Mouse (Mus musculus): Measurements from ENCODE around the gene Nkain2. TPM values are rescaled to one million over a fixed set of nuclear protein-coding genes. Genes with fewer than 3 reads are reported as not detected.
"Not testable (repeated sequence)": the region's sequence is repeated elsewhere in the genome, so short reads cannot be mapped to it uniquely, and the experiment has no call there.

The Nkain2 gene
- total and polyA plus RNA-seq, 3 experiments: 0.16 TPM; not detected in 2

DNA sequence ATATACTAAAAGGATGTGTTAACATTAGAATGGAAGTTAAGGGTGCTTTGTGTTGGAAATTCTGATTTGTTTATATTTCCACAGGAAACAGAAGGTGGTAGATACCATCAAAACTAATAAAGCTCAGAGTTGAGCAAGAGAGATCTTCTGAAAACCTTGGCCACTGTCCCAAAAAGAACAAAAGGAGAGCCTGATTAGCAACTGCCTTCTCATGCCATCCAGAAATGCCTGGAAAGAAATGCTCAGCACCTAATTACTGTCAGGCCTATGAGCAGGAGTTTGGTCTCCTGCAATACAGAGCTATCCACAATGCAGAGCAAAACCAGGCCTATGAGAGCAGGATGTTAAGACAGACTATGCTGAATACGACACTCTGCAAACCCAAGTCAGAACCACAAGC lies 897.1 kb downstream of the Nkain2 start:
- Histone ChIP-seq H3K9me3 (replicated peaks) (no peaks in the 10 kb centered on the region), H3K27me3 (ENCODE audit: insufficient read depth, low read length) (no peaks in the 10 kb centered on the region), H3K36me3 (replicated peaks) (no peaks in the 10 kb centered on the region), H3K4me1 (ENCODE audit: insufficient read depth, low read depth, low read length) (no peaks in the 10 kb centered on the region), H3K4me3 (ENCODE audit: low read depth, low read length) (no peak overlapping the region)
- no peak for TF ChIP-seq CTCF (IDR thresholded peaks at IDR 0.05; ENCODE audit: low read depth, low read length)
- TF ChIP-seq GATA1 (IDR thresholded peaks at IDR 0.05; ENCODE audit: borderline replicate concordance, low read length): no peak
- no peak for TF ChIP-seq TAL1 (conservative IDR thresholded peaks at IDR 0.05; ENCODE audit: low read depth, low read length)
- no peak for TF ChIP-seq GATA2 (IDR thresholded peaks at IDR 0.05; ENCODE audit: borderline replicate concordance, low read depth, low read length)
- TF ChIP-seq POLR2AphosphoS5 (IDR thresholded peaks at IDR 0.05; ENCODE audit: insufficient replicate concordance, low read depth, low read length): no peak
- ATAC-seq (ENCODE audit: extremely low read depth, insufficient number of reproducible peaks, low FRiP score, poor library complexity, severe bottlenecking) (no peak), DNase-seq (ENCODE audit: low spot score) (no peak)

DNA sequence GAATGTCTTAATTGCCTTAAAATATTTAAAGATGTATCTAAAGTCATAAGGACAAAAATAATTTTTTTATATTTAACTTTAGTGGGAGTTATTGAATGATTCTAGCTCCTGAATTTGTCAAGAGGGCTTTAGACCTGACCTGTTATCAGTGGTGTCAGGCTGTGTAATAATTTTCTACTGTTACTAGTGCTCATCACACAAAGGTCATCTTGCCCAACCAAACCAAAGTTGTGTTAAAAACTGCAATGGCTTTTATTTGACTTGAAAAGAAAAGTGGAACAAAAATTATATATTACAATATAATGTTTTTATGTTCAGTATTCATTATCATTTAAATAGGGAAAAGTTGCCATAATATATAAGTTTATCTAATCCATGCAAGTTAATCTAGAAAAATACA lies 911.9 kb downstream of the Nkain2 start:
- no peaks in the 10 kb centered on the region for H3K9me3 ChIP-seq (replicated peaks)
- ATAC-seq (ENCODE audit: extremely low read depth, insufficient number of reproducible peaks, low FRiP score, poor library complexity, severe bottlenecking): no peak
- no peaks in the 10 kb centered on the region for H3K36me3 ChIP-seq (replicated peaks)
- H3K4me1 ChIP-seq (ENCODE audit: insufficient read depth, low read depth, low read length): no peaks in the 10 kb centered on the region
- no peaks in the 10 kb centered on the region for H3K27me3 ChIP-seq (ENCODE audit: insufficient read depth, low read length)
- TF ChIP-seq GATA1 (IDR thresholded peaks at IDR 0.05; ENCODE audit: borderline replicate concordance, low read length) (no peak), CTCF (IDR thresholded peaks at IDR 0.05; ENCODE audit: low read depth, low read length) (no peak), TAL1 (conservative IDR thresholded peaks at IDR 0.05; ENCODE audit: low read depth, low read length) (no peak), GATA2 (IDR thresholded peaks at IDR 0.05; ENCODE audit: borderline replicate concordance, low read depth, low read length) (no peak), POLR2AphosphoS5 (IDR thresholded peaks at IDR 0.05; ENCODE audit: insufficient replicate concordance, low read depth, low read length) (no peak)
- H3K4me3 ChIP-seq (ENCODE audit: low read depth, low read length): no peak overlapping the region
- no peak for DNase-seq (ENCODE audit: low spot score)

DNA sequence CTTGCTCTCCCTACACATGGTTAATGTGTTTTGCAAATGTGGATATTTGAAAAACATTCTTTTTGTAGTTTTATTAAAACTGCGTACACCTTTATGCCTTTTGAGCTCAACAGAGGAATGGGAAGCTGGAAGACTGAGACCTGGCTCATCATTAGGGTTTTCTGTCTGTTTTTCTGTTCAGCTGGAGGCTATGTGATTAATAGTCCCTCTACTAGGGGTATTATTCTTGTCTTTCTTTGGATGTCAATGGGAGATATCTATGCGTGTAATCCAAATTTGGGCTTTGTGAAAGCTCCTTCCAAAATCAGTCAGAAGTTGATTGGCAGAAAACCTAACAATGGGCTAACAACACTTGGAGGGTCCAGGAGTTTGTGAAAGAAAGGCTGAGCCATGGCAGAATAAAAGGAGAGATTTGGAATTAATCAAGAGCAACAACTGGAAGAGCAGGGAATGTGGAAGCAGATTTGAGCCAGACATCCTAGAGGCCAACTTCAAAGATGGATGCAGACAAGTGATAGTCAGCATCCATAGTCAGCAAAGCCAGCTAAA lies 943.0 kb downstream of the Nkain2 start:
- Histone ChIP-seq H3K9me3 (replicated peaks) (no peaks in the 10 kb centered on the region), H3K4me1 (ENCODE audit: insufficient read depth, low read depth, low read length) (no peaks in the 10 kb centered on the region), H3K4me3 (ENCODE audit: low read depth, low read length) (no peak overlapping the region), H3K27me3 (ENCODE audit: insufficient read depth, low read length) (no peaks in the 10 kb centered on the region), H3K36me3 (replicated peaks) (no peaks in the 10 kb centered on the region)
- ATAC-seq (ENCODE audit: extremely low read depth, insufficient number of reproducible peaks, low FRiP score, poor library complexity, severe bottlenecking) (no peak), DNase-seq (ENCODE audit: low spot score) (no peak)
- TF ChIP-seq CTCF (IDR thresholded peaks at IDR 0.05; ENCODE audit: low read depth, low read length): no peak
- no peak for TF ChIP-seq POLR2AphosphoS5 (IDR thresholded peaks at IDR 0.05; ENCODE audit: insufficient replicate concordance, low read depth, low read length)
- no peak for TF ChIP-seq TAL1 (conservative IDR thresholded peaks at IDR 0.05; ENCODE audit: low read depth, low read length)
- TF ChIP-seq GATA2 (IDR thresholded peaks at IDR 0.05; ENCODE audit: borderline replicate concordance, low read depth, low read length): no peak
- no peak for TF ChIP-seq GATA1 (IDR thresholded peaks at IDR 0.05; ENCODE audit: borderline replicate concordance, low read length)

DNA sequence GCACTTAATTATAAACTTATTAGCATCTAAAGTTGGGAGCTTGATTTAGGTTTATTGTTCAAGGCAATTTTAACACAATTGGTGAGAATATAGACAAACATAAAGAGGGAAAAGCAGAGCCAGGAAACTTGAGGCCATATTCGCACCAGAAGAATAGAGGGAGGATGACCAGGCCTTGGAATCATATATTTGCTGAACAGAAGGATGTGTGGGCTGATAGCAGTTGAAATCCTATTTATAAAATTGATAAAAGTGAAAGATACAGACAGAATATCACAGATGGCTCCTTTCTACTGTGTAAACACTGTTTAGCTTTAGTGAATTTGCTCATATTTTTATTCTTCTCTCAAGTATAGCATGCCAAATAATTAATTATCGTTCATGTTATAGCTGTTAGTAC lies 958.3 kb downstream of the Nkain2 start:
- TF ChIP-seq POLR2AphosphoS5 (IDR thresholded peaks at IDR 0.05; ENCODE audit: insufficient replicate concordance, low read depth, low read length) (no peak), GATA1 (IDR thresholded peaks at IDR 0.05; ENCODE audit: borderline replicate concordance, low read length) (no peak), CTCF (IDR thresholded peaks at IDR 0.05; ENCODE audit: low read depth, low read length) (no peak), TAL1 (conservative IDR thresholded peaks at IDR 0.05; ENCODE audit: low read depth, low read length) (no peak), GATA2 (IDR thresholded peaks at IDR 0.05; ENCODE audit: borderline replicate concordance, low read depth, low read length) (no peak)
- no peaks in the 10 kb centered on the region for H3K36me3 ChIP-seq (replicated peaks)
- ATAC-seq (ENCODE audit: extremely low read depth, insufficient number of reproducible peaks, low FRiP score, poor library complexity, severe bottlenecking) (no peak), DNase-seq (ENCODE audit: low spot score) (no peak)
- H3K9me3 ChIP-seq (replicated peaks): no peaks in the 10 kb centered on the region
- H3K4me3 ChIP-seq (ENCODE audit: low read depth, low read length): no peak overlapping the region
- H3K4me1 ChIP-seq (ENCODE audit: insufficient read depth, low read depth, low read length): no peaks in the 10 kb centered on the region
- H3K27me3 ChIP-seq (ENCODE audit: insufficient read depth, low read length): no peaks in the 10 kb centered on the region

DNA sequence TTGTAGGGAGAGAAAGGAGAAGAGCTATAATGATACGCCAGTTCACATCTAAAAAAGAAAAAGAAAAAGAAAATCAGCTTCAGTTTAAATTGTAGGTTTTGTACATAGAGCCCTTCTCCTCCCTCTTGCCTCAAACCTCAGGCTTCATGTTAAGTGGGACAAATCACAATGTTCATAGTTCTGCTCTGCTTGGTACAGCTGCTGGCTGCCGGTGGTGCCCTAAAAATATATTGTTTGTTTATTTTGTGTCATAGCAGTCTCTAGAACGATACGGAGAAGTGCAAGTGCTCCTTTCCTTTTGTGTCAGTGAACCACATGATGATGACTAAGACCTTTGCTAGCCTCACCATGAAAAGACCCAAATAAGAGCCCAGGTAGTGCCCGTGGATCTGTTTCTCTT lies 962.6 kb downstream of the Nkain2 start:
- DNase-seq (ENCODE audit: low spot score) (no peak), ATAC-seq (ENCODE audit: extremely low read depth, insufficient number of reproducible peaks, low FRiP score, poor library complexity, severe bottlenecking) (no peak)
- Histone ChIP-seq H3K4me3 (ENCODE audit: low read depth, low read length) (no peak overlapping the region), H3K9me3 (replicated peaks) (no peaks in the 10 kb centered on the region), H3K27me3 (ENCODE audit: insufficient read depth, low read length) (no peaks in the 10 kb centered on the region), H3K36me3 (replicated peaks) (no peaks in the 10 kb centered on the region), H3K4me1 (ENCODE audit: insufficient read depth, low read depth, low read length) (no peaks in the 10 kb centered on the region)
- TF ChIP-seq TAL1 (conservative IDR thresholded peaks at IDR 0.05; ENCODE audit: low read depth, low read length): no peak
- no peak for TF ChIP-seq POLR2AphosphoS5 (IDR thresholded peaks at IDR 0.05; ENCODE audit: insufficient replicate concordance, low read depth, low read length)
- TF ChIP-seq GATA2 (IDR thresholded peaks at IDR 0.05; ENCODE audit: borderline replicate concordance, low read depth, low read length): no peak
- TF ChIP-seq CTCF (IDR thresholded peaks at IDR 0.05; ENCODE audit: low read depth, low read length): no peak
- no peak for TF ChIP-seq GATA1 (IDR thresholded peaks at IDR 0.05; ENCODE audit: borderline replicate concordance, low read length)

DNA sequence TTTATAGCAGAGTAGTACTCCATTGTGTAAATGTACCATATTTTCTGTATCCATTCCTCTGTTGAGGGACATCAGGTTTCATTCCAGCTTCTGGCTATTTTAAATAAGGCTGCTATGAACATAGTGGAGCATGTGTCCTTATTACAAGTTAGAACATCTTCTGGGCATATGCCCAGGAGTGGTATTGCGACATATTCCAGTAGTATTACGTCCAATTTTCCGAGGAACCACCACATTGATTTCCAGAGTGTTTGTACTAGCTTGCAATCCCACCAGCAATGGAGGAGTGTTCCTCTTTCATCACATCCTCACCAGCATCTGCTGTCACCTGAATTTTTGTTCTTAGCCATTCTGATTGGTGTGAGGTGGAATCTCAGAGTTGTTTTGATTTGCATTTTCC lies 969.4 kb downstream of the Nkain2 start:
- not testable (repeated sequence) for H3K27me3 ChIP-seq (ENCODE audit: insufficient read depth, low read length); H3K9me3 ChIP-seq (replicated peaks); H3K36me3 ChIP-seq (replicated peaks); H3K4me3 ChIP-seq (ENCODE audit: low read depth, low read length); ATAC-seq (ENCODE audit: extremely low read depth, insufficient number of reproducible peaks, low FRiP score, poor library complexity, severe bottlenecking); DNase-seq (ENCODE audit: low spot score); H3K4me1 ChIP-seq (ENCODE audit: insufficient read depth, low read depth, low read length)

DNA sequence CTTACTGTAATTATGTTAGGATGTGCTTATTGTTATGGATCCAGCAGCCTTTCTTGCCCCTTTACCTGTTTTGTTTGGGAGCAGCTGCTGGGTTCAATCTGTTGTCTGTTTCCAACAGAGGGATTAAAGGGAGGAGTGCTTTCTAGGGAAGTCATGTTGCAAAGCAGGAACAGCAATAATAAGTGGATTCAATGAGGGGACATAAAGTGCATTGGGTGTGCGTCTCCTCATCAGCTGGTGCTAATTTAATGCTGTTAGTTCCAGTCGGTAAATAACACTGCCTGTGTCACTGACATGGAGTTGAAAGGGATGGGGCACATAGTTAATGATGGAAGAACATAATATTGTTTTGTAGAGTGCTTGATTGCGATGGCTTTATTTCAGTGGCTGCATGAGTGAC lies 982.8 kb downstream of the Nkain2 start:
- no peak overlapping the region for H3K4me3 ChIP-seq (ENCODE audit: low read depth, low read length)
- ATAC-seq (ENCODE audit: extremely low read depth, insufficient number of reproducible peaks, low FRiP score, poor library complexity, severe bottlenecking) (no peak), DNase-seq (ENCODE audit: low spot score) (no peak)
- H3K36me3 ChIP-seq (replicated peaks): no peaks in the 10 kb centered on the region
- TF ChIP-seq CTCF (IDR thresholded peaks at IDR 0.05; ENCODE audit: low read depth, low read length) (no peak), GATA1 (IDR thresholded peaks at IDR 0.05; ENCODE audit: borderline replicate concordance, low read length) (no peak), POLR2AphosphoS5 (IDR thresholded peaks at IDR 0.05; ENCODE audit: insufficient replicate concordance, low read depth, low read length) (no peak), TAL1 (conservative IDR thresholded peaks at IDR 0.05; ENCODE audit: low read depth, low read length) (no peak), GATA2 (IDR thresholded peaks at IDR 0.05; ENCODE audit: borderline replicate concordance, low read depth, low read length) (no peak)
- no peaks in the 10 kb centered on the region for H3K9me3 ChIP-seq (replicated peaks)
- no peaks in the 10 kb centered on the region for H3K27me3 ChIP-seq (ENCODE audit: insufficient read depth, low read length)
- H3K4me1 ChIP-seq (ENCODE audit: insufficient read depth, low read depth, low read length): no peaks in the 10 kb centered on the region

Data from G1E (cell line).